Mouse (Mus musculus) MEL (cell line): Measurements from ENCODE around the gene Zswim4. TPM values are rescaled to one million over a fixed set of nuclear protein-coding genes. Genes with fewer than 3 reads are reported as not detected.

Experiments
- DNase-seq: peaks from one replicate; pipeline ENCODE4 v3.0.0; 2011; ENCODE audit warnings: low read depth, low spot score
- H3K27ac ChIP-seq: 2 replicates; pipeline ENCODE4 v1.5.1; 2012; ENCODE audit warnings: low read depth, mild to moderate bottlenecking, control low read depth, low read length, moderate library complexity; ENCODE audit not compliant: control insufficient read depth
- H3K27me3 ChIP-seq, 2 experiments: fragments of 150-350 bp in 1 of 2; sonication (generic) in 1 of 2; 2 replicates each; pipeline ENCODE4 v1.6.1; 2012; ENCODE audit warnings: low read length in 2 of 2, mild to moderate bottlenecking in 2 of 2, improper control_type of control experiment in 1 of 2, moderate library complexity in 1 of 2; ENCODE audit not compliant: insufficient read depth in 2 of 2, control insufficient read depth in 1 of 2
- H3K36me3 ChIP-seq, 2 experiments: 2 replicates each; pipeline ENCODE4 v1.6.1; 2012 to 2014; ENCODE audit warnings: low read length in 2 of 2, improper control_type of control experiment in 1 of 2, inconsistent platforms in 1 of 2, mild to moderate bottlenecking in 1 of 2; ENCODE audit not compliant: insufficient read depth in 2 of 2, control insufficient read depth in 1 of 2
- H3K4me1 ChIP-seq, 2 experiments: fragments of 150-350 bp in 1 of 2; sonication (generic) in 1 of 2; 2 replicates each; pipeline ENCODE4 v1.6.1; 2012; ENCODE audit warnings: low read length in 2 of 2, improper control_type of control experiment in 1 of 2, mild to moderate bottlenecking in 1 of 2; ENCODE audit not compliant: insufficient read depth in 2 of 2, control insufficient read depth in 1 of 2
- H3K4me3 ChIP-seq, 2 experiments: fragments of 150-350 bp in 1 of 2; sonication (generic) in 1 of 2; 2 replicates each; pipeline ENCODE4 v1.5.1; 2012; ENCODE audit warnings: low read depth in 2 of 2, low read length in 2 of 2, mild to moderate bottlenecking in 2 of 2, moderate library complexity in 2 of 2, control low read depth in 1 of 2, improper control_type of control experiment in 1 of 2; ENCODE audit not compliant: control insufficient read depth in 1 of 2, insufficient read depth in 1 of 2
- H3K79me2 ChIP-seq: 2 replicates; pipeline ENCODE4 v1.6.1; 2012; ENCODE audit warnings: mild to moderate bottlenecking, low read length, moderate library complexity; ENCODE audit not compliant: control insufficient read depth, poor library complexity, insufficient read depth
- H3K9ac ChIP-seq: 2 replicates; pipeline ENCODE4 v1.6.1; 2012; ENCODE audit warnings: low read depth, mild to moderate bottlenecking, control low read depth, low read length, moderate library complexity; ENCODE audit not compliant: control insufficient read depth, poor library complexity, severe bottlenecking
- H3K9me3 ChIP-seq: fragments of 150-350 bp; sonication (generic); replicated peaks from 2 replicates; pipeline ENCODE4 v1.6.1; 2012; ENCODE audit warnings: mild to moderate bottlenecking, low read length, improper control_type of control experiment, moderate library complexity; ENCODE audit not compliant: insufficient read depth
- BHLHE40 ChIP-seq: IDR thresholded peaks from 2 replicates; pipeline ENCODE4 v1.6.1; 2012; ENCODE audit warnings: low read depth, mild to moderate bottlenecking, inconsistent platforms, low read length, improper control_type of control experiment, borderline replicate concordance
- CHD2 ChIP-seq: IDR thresholded peaks from 2 replicates; pipeline ENCODE4 v1.6.1; 2011; ENCODE audit warnings: low read length, improper control_type of control experiment
- CTCF ChIP-seq, 3 experiments: IDR thresholded peaks in 2 of 3; conservative IDR thresholded peaks in 1 of 3; 2 replicates each; pipeline ENCODE4 v1.5.1; 2011 to 2012; ENCODE audit warnings: low read length in 3 of 3, low read depth in 2 of 3, mild to moderate bottlenecking in 2 of 3, improper control_type of control experiment in 1 of 3, inconsistent platforms in 1 of 3, mixed read lengths in 1 of 3, moderate library complexity in 1 of 3; ENCODE audit not compliant: control insufficient read depth in 1 of 3, insufficient read depth in 1 of 3, poor library complexity in 1 of 3, severe bottlenecking in 1 of 3
- E2F4 ChIP-seq: IDR thresholded peaks from 2 replicates; pipeline ENCODE4 v1.6.1; 2011; ENCODE audit warnings: low read depth, low read length, improper control_type of control experiment, borderline replicate concordance
- ELF1 ChIP-seq: IDR thresholded peaks from 2 replicates; pipeline ENCODE4 v1.6.1; 2014; ENCODE audit warnings: low read depth, mild to moderate bottlenecking, inconsistent platforms, low read length, improper control_type of control experiment, moderate library complexity
- EP300 ChIP-seq, 2 experiments: IDR thresholded peaks; 2 replicates each; pipeline ENCODE4 v1.6.1; 2011; ENCODE audit warnings: improper control_type of control experiment in 2 of 2, low read length in 2 of 2, low read depth in 1 of 2, mild to moderate bottlenecking in 1 of 2
- ETS1 ChIP-seq: IDR thresholded peaks from 2 replicates; pipeline ENCODE4 v1.6.1; 2012; ENCODE audit warnings: low read depth, mild to moderate bottlenecking, inconsistent platforms, low read length, improper control_type of control experiment, moderate library complexity
- HCFC1 ChIP-seq: IDR thresholded peaks from 2 replicates; pipeline ENCODE4 v1.6.1; 2012; ENCODE audit warnings: low read depth, mild to moderate bottlenecking, inconsistent platforms, low read length, improper control_type of control experiment, moderate library complexity
- KAT2A ChIP-seq: conservative IDR thresholded peaks from 2 replicates; pipeline ENCODE4 v1.6.1; 2012; ENCODE audit warnings: low read depth, low read length, improper control_type of control experiment, inconsistent platforms
- MAFK ChIP-seq: IDR thresholded peaks from 2 replicates; pipeline ENCODE4 v1.6.1; 2011; ENCODE audit warnings: low read depth, mild to moderate bottlenecking, low read length, improper control_type of control experiment, borderline replicate concordance
- MXI1 ChIP-seq: IDR thresholded peaks from 2 replicates; pipeline ENCODE4 v1.6.1; 2011; ENCODE audit warnings: mild to moderate bottlenecking, low read depth, low read length, improper control_type of control experiment
- MYB ChIP-seq: IDR thresholded peaks from 2 replicates; pipeline ENCODE4 v1.6.1; 2011; ENCODE audit warnings: mild to moderate bottlenecking, low read depth, low read length, improper control_type of control experiment
- NRF1 ChIP-seq: IDR thresholded peaks from 2 replicates; pipeline ENCODE4 v1.6.1; 2014; ENCODE audit warnings: low read depth, mild to moderate bottlenecking, inconsistent platforms, low read length, improper control_type of control experiment, moderate library complexity; ENCODE audit not compliant: poor library complexity, insufficient read depth, severe bottlenecking
- RAD21 ChIP-seq: IDR thresholded peaks from 2 replicates; pipeline ENCODE4 v1.6.1; 2011; ENCODE audit warnings: mild to moderate bottlenecking, low read depth, low read length, improper control_type of control experiment
- RCOR1 ChIP-seq: IDR thresholded peaks from 2 replicates; pipeline ENCODE4 v1.6.1; 2012; ENCODE audit warnings: low read depth, mild to moderate bottlenecking, inconsistent platforms, low read length, improper control_type of control experiment
- SMC3 ChIP-seq: IDR thresholded peaks from 2 replicates; pipeline ENCODE4 v1.6.1; 2011; ENCODE audit warnings: low read depth, low read length, improper control_type of control experiment
- USF1 ChIP-seq: IDR thresholded peaks from 2 replicates; pipeline ENCODE4 v1.6.1; 2014; ENCODE audit warnings: low read depth, mild to moderate bottlenecking, inconsistent platforms, low read length, improper control_type of control experiment, moderate library complexity
- USF2 ChIP-seq, 2 experiments: IDR thresholded peaks; 2 replicates each; pipeline ENCODE4 v1.6.1; 2011 to 2012; ENCODE audit warnings: improper control_type of control experiment in 2 of 2, low read length in 2 of 2, borderline replicate concordance in 1 of 2, inconsistent platforms in 1 of 2, low read depth in 1 of 2, mild to moderate bottlenecking in 1 of 2; ENCODE audit not compliant: insufficient read depth in 1 of 2
- ZKSCAN1 ChIP-seq: IDR thresholded peaks from 2 replicates; pipeline ENCODE4 v1.6.1; 2012; ENCODE audit warnings: low read depth, mild to moderate bottlenecking, inconsistent platforms, low read length, improper control_type of control experiment, moderate library complexity
- ZMIZ1 ChIP-seq: IDR thresholded peaks from 2 replicates; pipeline ENCODE4 v1.6.1; 2012; ENCODE audit warnings: low read depth, mild to moderate bottlenecking, inconsistent platforms, low read length, improper control_type of control experiment, moderate library complexity
- polyA plus RNA-seq, 2 experiments: library from polyadenylated mRNA; stranded (reverse) in 1 of 2; unstranded in 1 of 2; fragments of >175 nt in 1 of 2; fragments of >200 nt in 1 of 2; gene quantifications; 2 replicates each; pipeline versions ENCODE4 v1.2.1 to v1.2.4; 2012; ENCODE audit warnings: low replicate concordance in 2 of 2, low read depth in 1 of 2; ENCODE audit not compliant: insufficient read length in 2 of 2, insufficient read depth in 1 of 2, missing spikeins in 1 of 2
- total RNA-seq: library from RNA; depleted of rRNA; stranded (reverse); fragments of 300-350 nt; gene quantifications from 2 replicates; pipeline ENCODE4 v1.2.3, GENCODE M21; 2012

Gene Zswim4
- total and polyA plus RNA-seq, 3 experiments: 3.6 to 7.4 TPM; not detected in 1

DNA sequence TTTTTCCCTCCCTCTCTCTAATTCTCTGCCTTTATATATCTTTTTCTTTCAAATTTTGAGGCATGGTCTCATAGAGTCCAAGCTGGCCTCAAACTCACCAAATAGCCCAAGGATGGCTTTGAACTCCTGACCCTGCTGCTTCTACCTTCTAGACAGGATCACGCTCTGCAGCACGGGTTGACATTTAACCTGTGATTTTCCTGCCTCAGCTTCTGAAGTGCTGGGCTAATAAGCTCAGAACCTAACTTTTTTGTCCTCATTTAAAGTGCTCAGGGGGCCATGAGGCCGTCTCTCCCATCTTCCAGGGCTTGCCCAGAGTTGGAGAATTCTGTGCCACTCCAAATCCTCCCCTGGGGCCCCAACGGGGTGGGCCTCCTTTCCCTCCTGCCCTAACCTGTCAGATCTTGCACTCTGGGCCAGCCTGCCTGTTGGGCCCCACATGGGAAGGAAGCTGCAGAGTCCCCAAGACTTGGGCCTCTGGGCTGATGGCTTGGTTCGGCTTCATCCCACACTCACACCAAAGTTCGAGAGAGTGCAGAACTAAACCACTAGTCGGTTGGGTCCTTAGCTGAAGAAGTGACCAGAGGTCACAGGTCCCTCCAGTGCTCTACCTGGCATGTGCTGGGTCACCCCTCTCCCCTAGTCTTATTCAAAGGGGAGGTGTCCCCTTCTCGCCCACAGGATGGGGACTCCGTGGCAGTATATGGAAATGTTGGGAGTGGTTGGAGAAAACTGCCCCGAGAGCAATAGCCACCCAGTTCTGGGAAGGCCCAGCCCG lies 37.3 kb downstream of the Zswim4 start:
- TF ChIP-seq RAD21 (no peak), EP300 (IDR thresholded peaks at IDR 0.05; ENCODE audit: low read depth in 1 of 2, low read length in 2 of 2) (no peak), ZMIZ1 (no peak), KAT2A (no peak), ELF1 (no peak), RCOR1 (no peak), USF2 (IDR thresholded peaks at IDR 0.05; ENCODE audit: borderline replicate concordance in 1 of 2, insufficient read depth in 1 of 2, low read depth in 1 of 2, low read length in 2 of 2) (no peak), HCFC1 (no peak), MAFK (no peak), BHLHE40 (no peak), NRF1 (no peak), E2F4 (no peak), CTCF (IDR thresholded peaks at IDR 0.05 in 2 of 3, conservative IDR thresholded peaks at IDR 0.05 in 1 of 3; ENCODE audit: control insufficient read depth in 1 of 3, insufficient read depth in 1 of 3, low read depth in 2 of 3, low read length in 3 of 3, poor library complexity in 1 of 3, severe bottlenecking in 1 of 3) (no peak), MXI1 (no peak), ETS1 (no peak), CHD2 (no peak), USF1 (no peak), MYB (no peak), ZKSCAN1 (no peak), SMC3 (no peak)
- Histone ChIP-seq H3K4me1 (peaks cover 0 to 35% of the 10 kb centered on the region in 2 experiments), H3K36me3 (peaks cover 0 to 7% of the 10 kb centered on the region in 2 experiments; a peak in 1 of 4 replicates), H3K9ac (peak overlapping the region; percentile 1; the same call in 1 of the 2 replicates), H3K27ac (0 out of 2 replicates have a peak overlapping the region, but pooled peaks have one; percentile 3), H3K79me2 (peaks cover 4% of the 10 kb centered on the region; the same call in 1 of the 2 replicates), H3K27me3 (no peaks in the 10 kb centered on the region), H3K4me3 (no peak overlapping the region), H3K9me3 (no peaks in the 10 kb centered on the region)
- no peak for DNase-seq
